Mouse (Mus musculus): Measurements from ENCODE around the gene Insc. TPM values are rescaled to one million over a fixed set of nuclear protein-coding genes. Genes with fewer than 3 reads are reported as not detected.

Gene Insc
- polyA plus RNA-seq, 1 experiment from 2014 or later = 14.7 TPM

DNA sequence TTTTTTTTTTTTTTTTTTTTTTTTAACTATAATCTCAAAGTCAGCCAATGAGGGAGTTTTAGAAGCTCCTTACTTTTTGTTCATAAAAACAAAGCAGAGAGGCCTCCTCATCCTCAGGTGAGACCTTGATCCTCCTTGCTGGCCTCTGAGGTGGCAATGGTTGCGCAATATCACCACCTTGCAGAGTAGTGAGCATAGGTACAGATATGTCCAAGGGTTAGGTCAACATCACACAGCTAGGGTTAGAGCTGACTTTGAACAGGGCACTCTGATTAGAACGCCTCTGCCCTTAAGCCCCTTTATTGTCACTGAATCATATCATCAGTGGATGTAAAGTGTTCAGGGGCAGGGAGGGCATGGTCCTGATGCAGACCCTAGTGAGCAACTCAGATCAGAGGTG, 131.1 kb downstream of the Insc start:
- ATAC-seq (ENCODE audit: insufficient number of reproducible peaks, low FRiP score, low TSS enrichment, low read depth) = no peak
- Histone ChIP-seq H3K27ac (replicated peaks) (no peak overlapping the region), H3K9ac (no peak overlapping the region), H3K4me2 (replicated peaks) (no peak overlapping the region), H3K36me3 (no peaks in the 10 kb centered on the region), H3K4me3 (replicated peaks) (no peak overlapping the region), H3K9me3 (replicated peaks) (no peaks in the 10 kb centered on the region), H3K4me1 (peaks cover 7% of the 10 kb centered on the region; the same call in 1 of the 2 replicates), H3K27me3 (no peaks in the 10 kb centered on the region)
- WGBS = 87% methylated on average over 2 of the region's 2 CpGs

- no peaks in the 10 kb centered on the region for H3K4me1 ChIP-seq
- no peak overlapping the region for H3K27ac ChIP-seq (replicated peaks)
- no peak for ATAC-seq (ENCODE audit: insufficient number of reproducible peaks, low FRiP score, low TSS enrichment, low read depth)
- H3K4me2 ChIP-seq (replicated peaks) = no peak overlapping the region
- 68% methylated on average over 2 of the region's 2 CpGs for WGBS
- no peak overlapping the region for H3K9ac ChIP-seq
- H3K9me3 ChIP-seq (replicated peaks) = no peaks in the 10 kb centered on the region
- H3K27me3 ChIP-seq = no peaks in the 10 kb centered on the region
- H3K36me3 ChIP-seq = no peaks in the 10 kb centered on the region
- no peak overlapping the region for H3K4me3 ChIP-seq (replicated peaks)
Measured at GRCm38 (mm10) chr7:114883602-114884001, 140.1 kb downstream of the Insc start.

DNA sequence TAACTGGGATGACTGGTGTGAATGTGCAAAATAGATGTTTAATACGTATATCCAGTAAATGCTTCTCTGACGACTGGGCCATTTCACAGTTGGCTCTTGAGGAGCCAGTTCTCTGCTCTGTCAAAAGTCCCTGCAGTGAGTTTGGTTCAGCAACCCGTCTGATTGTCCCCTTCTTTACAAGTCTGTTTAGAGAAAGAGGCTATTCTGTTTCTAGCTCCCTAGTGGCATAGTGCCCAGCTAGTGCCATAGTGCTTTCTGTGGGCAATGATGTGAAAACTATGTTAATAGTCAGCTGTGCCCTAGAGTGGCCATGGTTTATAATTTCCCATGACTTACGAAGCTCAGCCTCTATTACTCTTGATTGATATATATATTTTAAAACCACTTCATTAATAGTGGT, 143.4 kb downstream of the Insc start:
- Histone ChIP-seq H3K36me3 (no peaks in the 10 kb centered on the region), H3K4me2 (replicated peaks) (no peak overlapping the region), H3K27ac (replicated peaks) (no peak overlapping the region), H3K27me3 (no peaks in the 10 kb centered on the region), H3K4me3 (replicated peaks) (no peak overlapping the region), H3K9ac (no peak overlapping the region), H3K4me1 (no peaks in the 10 kb centered on the region), H3K9me3 (replicated peaks) (no peaks in the 10 kb centered on the region)
- 74% methylated on average over 4 of the region's 4 CpGs for WGBS
- no peak for ATAC-seq (ENCODE audit: insufficient number of reproducible peaks, low FRiP score, low TSS enrichment, low read depth)

DNA sequence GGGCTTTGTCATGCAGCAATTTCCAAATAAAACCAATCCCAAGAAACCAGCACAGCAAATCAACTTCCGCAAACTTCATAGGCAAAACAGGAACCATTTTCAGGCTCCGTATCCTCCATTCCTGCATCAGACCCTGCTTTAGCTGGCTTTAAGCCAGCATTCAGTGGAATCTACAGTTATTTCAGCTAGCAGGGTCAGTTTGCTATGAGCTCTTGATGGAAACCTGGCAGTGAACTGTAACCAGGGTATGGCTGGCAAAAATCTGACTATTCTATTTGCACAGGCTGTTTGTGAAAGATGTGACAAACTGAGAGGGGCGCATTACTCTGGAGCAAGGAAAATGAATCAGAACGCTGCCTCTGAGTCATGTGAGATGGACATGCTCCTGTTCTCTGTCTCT, 146.7 kb downstream of the Insc start:
- no peak for ATAC-seq (ENCODE audit: insufficient number of reproducible peaks, low FRiP score, low TSS enrichment, low read depth)
- Histone ChIP-seq H3K36me3 (no peaks in the 10 kb centered on the region), H3K4me2 (replicated peaks) (no peak overlapping the region), H3K27me3 (no peaks in the 10 kb centered on the region), H3K9me3 (replicated peaks) (no peaks in the 10 kb centered on the region), H3K4me1 (no peaks in the 10 kb centered on the region), H3K9ac (no peak overlapping the region), H3K27ac (replicated peaks) (no peak overlapping the region), H3K4me3 (replicated peaks) (no peak overlapping the region)
- WGBS = 82% methylated on average over 4 of the region's 4 CpGs

DNA sequence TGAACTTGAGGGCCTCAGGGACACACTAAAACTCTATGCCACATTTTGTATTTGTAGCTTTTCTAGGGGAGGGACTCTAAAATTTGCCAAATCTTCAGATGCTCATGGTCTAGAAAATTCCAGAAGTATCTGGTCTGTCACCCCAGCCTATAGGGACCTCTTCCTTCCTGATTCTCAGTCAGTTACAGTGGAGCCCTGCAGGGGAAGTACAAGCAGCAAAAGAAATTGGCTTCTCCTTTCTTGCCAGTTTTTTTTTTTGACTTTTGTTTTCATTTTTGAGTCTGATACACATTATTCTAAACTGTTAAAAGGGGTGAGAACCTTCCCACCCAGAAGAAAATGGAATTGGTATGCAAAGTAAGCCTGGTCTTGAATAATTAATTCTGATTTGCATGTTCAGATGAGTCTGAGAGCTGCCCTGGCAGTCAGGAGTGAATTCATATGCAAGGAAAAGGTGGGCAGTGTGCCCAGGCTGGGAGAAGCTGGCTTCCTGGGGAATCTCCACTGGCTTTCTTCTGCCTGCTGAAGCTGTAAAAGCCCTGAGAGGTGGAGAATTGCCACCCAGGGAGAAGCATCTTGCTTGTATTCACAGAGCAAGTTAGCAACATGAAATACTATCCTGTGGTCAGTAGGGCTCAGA, 149.2 kb downstream of the Insc start:
- H3K4me3 ChIP-seq (replicated peaks) = no peak overlapping the region
- no peaks in the 10 kb centered on the region for H3K4me1 ChIP-seq
- H3K4me2 ChIP-seq (replicated peaks) = no peak overlapping the region
- H3K36me3 ChIP-seq = no peaks in the 10 kb centered on the region
- no peaks in the 10 kb centered on the region for H3K9me3 ChIP-seq (replicated peaks)
- H3K27me3 ChIP-seq = no peaks in the 10 kb centered on the region
- no peak for ATAC-seq (ENCODE audit: insufficient number of reproducible peaks, low FRiP score, low TSS enrichment, low read depth)
- no peak overlapping the region for H3K9ac ChIP-seq
- H3K27ac ChIP-seq (replicated peaks) = no peak overlapping the region

DNA sequence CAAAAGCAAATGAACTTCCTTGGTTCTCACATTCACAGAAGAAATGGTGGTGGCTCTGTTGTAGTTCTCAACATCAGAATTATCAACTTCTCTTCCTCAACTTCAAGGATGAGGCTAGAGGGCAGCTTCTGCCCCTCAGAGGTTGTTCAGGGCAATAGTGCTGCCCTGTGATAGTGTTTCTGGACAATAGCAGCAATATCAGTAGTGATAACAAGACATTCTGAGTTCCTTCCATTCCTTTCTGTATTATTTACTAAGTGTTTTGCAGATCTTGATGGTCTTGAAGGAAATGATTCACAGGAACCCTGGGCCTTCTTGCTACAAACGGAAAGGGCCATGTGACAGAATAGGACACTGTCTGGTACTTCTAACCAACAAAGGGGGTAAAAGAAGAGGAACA, 150.4 kb downstream of the Insc start:
- Histone ChIP-seq H3K27me3 (no peaks in the 10 kb centered on the region), H3K4me3 (replicated peaks) (no peak overlapping the region), H3K4me2 (replicated peaks) (no peak overlapping the region), H3K27ac (replicated peaks) (no peak overlapping the region), H3K4me1 (no peaks in the 10 kb centered on the region), H3K9ac (no peak overlapping the region), H3K9me3 (replicated peaks) (no peaks in the 10 kb centered on the region), H3K36me3 (no peaks in the 10 kb centered on the region)
- 84% methylated on average over 1 of the region's 1 CpGs for WGBS
- ATAC-seq (ENCODE audit: insufficient number of reproducible peaks, low FRiP score, low TSS enrichment, low read depth) = no peak

GRCm38 (mm10) chr7:114896966-114897697, 153.6 kb downstream of the Insc start:
- Histone ChIP-seq H3K4me3 (replicated peaks) (no peak overlapping the region), H3K4me1 (no peaks in the 10 kb centered on the region), H3K9ac (no peak overlapping the region), H3K36me3 (no peaks in the 10 kb centered on the region), H3K4me2 (replicated peaks) (no peak overlapping the region), H3K27me3 (no peaks in the 10 kb centered on the region), H3K9me3 (replicated peaks) (no peaks in the 10 kb centered on the region), H3K27ac (replicated peaks) (no peak overlapping the region)
- WGBS = 82% methylated on average over 15 of the region's 15 CpGs
- no peak for ATAC-seq (ENCODE audit: insufficient number of reproducible peaks, low FRiP score, low TSS enrichment, low read depth)

Other genes starting within 250 kb of the Insc start
- 2.0 and 2.8 TPM in 2 replicates for gene Cyp2r1, start 180.7 kb upstream of the Insc start, polyA plus RNA-seq (2015; fragmentation: Nextera tagmentation; extraction: Ambion mirVana)
- gene Calca, start 107.3 kb upstream of the Insc start, polyA plus RNA-seq (2015; fragmentation: Nextera tagmentation; extraction: Ambion mirVana) = 11.2 and 11.6 TPM in 2 replicates
- gene Calcb, start 25.1 kb upstream of the Insc start, polyA plus RNA-seq (2015; fragmentation: Nextera tagmentation; extraction: Ambion mirVana) = 2.2 and 2.3 TPM in 2 replicates